Mouse (Mus musculus): ENCODE results near the gene Cd82. TPM values are rescaled to one million over a fixed set of nuclear protein-coding genes. Genes with fewer than 3 reads are reported as not detected.

Cd82 gene
- total and polyA plus RNA-seq, 3 experiments = 177 to 294 (median 215) TPM

- in situ Hi-C loops (cut with MboI; ENCODE audit: low pct_ligation_motif_present, low pct_unique_long_range_greater_than_20kb, low sequenced_read_pairs) = loop anchor here (10.0 kb wide), 1 partner anchor 334 kb away; no protein-coding TSS in a partner anchor
- peak; percentile 71 for DNase-seq (ENCODE audit: extremely low read depth)
- Histone ChIP-seq H3K9me3 (replicated peaks; ENCODE audit: low read length) (peaks cover 22% of the 10 kb centered on the region), H3K9ac (ENCODE audit: insufficient read depth, low read depth) (no peak overlapping the region), H3K4me1 (ENCODE audit: control insufficient read depth in 1 of 2, insufficient read depth in 2 of 2) (peaks cover 14 to 56% of the 10 kb centered on the region in 2 experiments), H3K27ac (ENCODE audit: insufficient read depth, low read depth) (no peak overlapping the region), H3K79me2 (replicated peaks; ENCODE audit: control insufficient read depth, extremely low read depth, insufficient read depth, poor library complexity, severe bottlenecking) (no peaks in the 10 kb centered on the region), H3K36me3 (replicated peaks in 1 of 2; ENCODE audit: control insufficient read depth in 1 of 2, insufficient read depth in 1 of 2, low read length in 1 of 2) (no peaks in the 10 kb centered on the region), H3K4me3 (replicated peaks in 1 of 3; ENCODE audit: low read depth in 2 of 3, low read length in 2 of 3, poor library complexity in 1 of 3) (no peak overlapping the region), H3K27me3 (replicated peaks) (peaks cover 6% of the 10 kb centered on the region), H3K4me2 (ENCODE audit: insufficient read depth, low read depth, poor library complexity, severe bottlenecking) (no peak overlapping the region)
- dilution Hi-C loops (cut with MboI; ENCODE audit: extremely low pct_ligation_motif_present, extremely low pct_unique_long_range_greater_than_20kb, low sequenced_read_pairs) = no loop called here
- TF ChIP-seq CTCF (conservative IDR thresholded peaks at IDR 0.05 in 1 of 2, IDR thresholded peaks at IDR 0.05 in 1 of 2; ENCODE audit: low read depth in 2 of 2, low read length in 2 of 2) (peak; percentile 51 to 90), JUN (IDR thresholded peaks at IDR 0.05; ENCODE audit: insufficient read depth, low read depth, low read length) (no peak), TBP (conservative IDR thresholded peaks at IDR 0.05; ENCODE audit: low read depth, low read length) (no peak), RAD21 (IDR thresholded peaks at IDR 0.05; ENCODE audit: low read depth, low read length) (peak; percentile 89), HCFC1 (IDR thresholded peaks at IDR 0.05; ENCODE audit: low read depth, low read length) (no peak), SMC3 (IDR thresholded peaks at IDR 0.05; ENCODE audit: low read depth, low read length) (peak; percentile 89), CHD1 (IDR thresholded peaks at IDR 0.05; ENCODE audit: low read depth, low read length) (no peak), ZC3H11A (IDR thresholded peaks at IDR 0.05; ENCODE audit: low read depth, low read length) (peak; percentile 45; the same call in 1 of the 2 replicates), RCOR1 (conservative IDR thresholded peaks at IDR 0.05; ENCODE audit: low read depth, low read length) (no peak)
Measured at GRCm38 (mm10) chr2:93470849-93471576, 8.1 kb upstream of the Cd82 start.

GRCm38 (mm10) chr2:93470127-93470526 lies 7.2 kb upstream of the Cd82 start:
- no peak for DNase-seq (ENCODE audit: extremely low read depth)
- H3K79me2 ChIP-seq (replicated peaks; ENCODE audit: control insufficient read depth, extremely low read depth, insufficient read depth, poor library complexity, severe bottlenecking) = no peaks in the 10 kb centered on the region
- in situ Hi-C loops (cut with MboI; ENCODE audit: low pct_ligation_motif_present, low pct_unique_long_range_greater_than_20kb, low sequenced_read_pairs) = loop anchor here (10.0 kb wide), 1 partner anchor 335 kb away; no protein-coding TSS in a partner anchor
- H3K4me3 ChIP-seq (replicated peaks in 1 of 3; ENCODE audit: low read depth in 2 of 3, low read length in 2 of 3, poor library complexity in 1 of 3) = no peak overlapping the region
- no peak overlapping the region for H3K4me2 ChIP-seq (ENCODE audit: insufficient read depth, low read depth, poor library complexity, severe bottlenecking)
- TF ChIP-seq MEF2A (IDR thresholded peaks at IDR 0.05; ENCODE audit: borderline replicate concordance, low read depth, low read length) (no peak), RCOR1 (conservative IDR thresholded peaks at IDR 0.05; ENCODE audit: low read depth, low read length) (no peak), CHD2 (IDR thresholded peaks at IDR 0.05; ENCODE audit: low read length) (no peak), NELFE (IDR thresholded peaks at IDR 0.05; ENCODE audit: low read depth, low read length) (no peak)
- no peak overlapping the region for H3K27ac ChIP-seq (ENCODE audit: insufficient read depth, low read depth)
- no peaks in the 10 kb centered on the region for H3K36me3 ChIP-seq (replicated peaks in 1 of 2; ENCODE audit: control insufficient read depth in 1 of 2, insufficient read depth in 1 of 2, low read length in 1 of 2)
- H3K9me3 ChIP-seq (replicated peaks; ENCODE audit: low read length) = peaks cover 22% of the 10 kb centered on the region
- dilution Hi-C loops (cut with MboI; ENCODE audit: extremely low pct_ligation_motif_present, extremely low pct_unique_long_range_greater_than_20kb, low sequenced_read_pairs) = no loop called here
- no peaks in the 10 kb centered on the region for H3K27me3 ChIP-seq (replicated peaks)
- H3K4me1 ChIP-seq (ENCODE audit: control insufficient read depth in 1 of 2, insufficient read depth in 2 of 2) = peaks cover 14 to 58% of the 10 kb centered on the region in 2 experiments
- no peak overlapping the region for H3K9ac ChIP-seq (ENCODE audit: insufficient read depth, low read depth)

GRCm38 (mm10) chr2:93469118-93469517 lies 6.2 kb upstream of the Cd82 start:
- H3K79me2 ChIP-seq (replicated peaks; ENCODE audit: control insufficient read depth, extremely low read depth, insufficient read depth, poor library complexity, severe bottlenecking) = no peaks in the 10 kb centered on the region
- dilution Hi-C loops (cut with MboI; ENCODE audit: extremely low pct_ligation_motif_present, extremely low pct_unique_long_range_greater_than_20kb, low sequenced_read_pairs) (no loop called here), in situ Hi-C loops (cut with MboI; ENCODE audit: low pct_ligation_motif_present, low pct_unique_long_range_greater_than_20kb, low sequenced_read_pairs) (loop anchor here (5.0 kb wide), 1 partner anchor 257 kb away; no protein-coding TSS in a partner anchor)
- H3K9ac ChIP-seq (ENCODE audit: insufficient read depth, low read depth) = no peak overlapping the region
- H3K36me3 ChIP-seq (replicated peaks in 1 of 2; ENCODE audit: control insufficient read depth in 1 of 2, insufficient read depth in 1 of 2, low read length in 1 of 2) = no peaks in the 10 kb centered on the region
- peaks cover 13 to 53% of the 10 kb centered on the region in 2 experiments for H3K4me1 ChIP-seq (ENCODE audit: control insufficient read depth in 1 of 2, insufficient read depth in 2 of 2)
- DNase-seq (ENCODE audit: extremely low read depth) = no peak
- H3K27me3 ChIP-seq (replicated peaks) = no peaks in the 10 kb centered on the region
- no peak overlapping the region for H3K27ac ChIP-seq (ENCODE audit: insufficient read depth, low read depth)
- no peak overlapping the region for H3K4me2 ChIP-seq (ENCODE audit: insufficient read depth, low read depth, poor library complexity, severe bottlenecking)
- no peak overlapping the region for H3K4me3 ChIP-seq (replicated peaks in 1 of 3; ENCODE audit: low read depth in 2 of 3, low read length in 2 of 3, poor library complexity in 1 of 3)
- H3K9me3 ChIP-seq (replicated peaks; ENCODE audit: low read length) = peaks cover 19% of the 10 kb centered on the region
- peak in 1 of 2 experiments; percentile 73; a peak in 3 of 4 replicates for TF ChIP-seq CTCF (conservative IDR thresholded peaks at IDR 0.05 in 1 of 2, IDR thresholded peaks at IDR 0.05 in 1 of 2; ENCODE audit: low read depth in 2 of 2, low read length in 2 of 2)
- peak; percentile 58 for TF ChIP-seq RAD21 (IDR thresholded peaks at IDR 0.05; ENCODE audit: low read depth, low read length)
- peak; percentile 85 for TF ChIP-seq SMC3 (IDR thresholded peaks at IDR 0.05; ENCODE audit: low read depth, low read length)
- no peak for TF ChIP-seq USF2 (conservative IDR thresholded peaks at IDR 0.05; ENCODE audit: low read depth, low read length)
